Mouse (Mus musculus) kidney, postnatal 4 days (tissue): ENCODE measurements at regions not wholly inside any gene's neighbourhood (a gene's known extent, or its start where the extent isn't known, plus 50 kb on each side); places are given as distances from the start of the nearest gene placed in this dataset.

Experiments
- DNase-seq, 2 experiments: peaks; one replicate each; pipeline ENCODE4 v3.0.0; 2021; ENCODE audit warnings: mixed read lengths in 2 of 2

DNA sequence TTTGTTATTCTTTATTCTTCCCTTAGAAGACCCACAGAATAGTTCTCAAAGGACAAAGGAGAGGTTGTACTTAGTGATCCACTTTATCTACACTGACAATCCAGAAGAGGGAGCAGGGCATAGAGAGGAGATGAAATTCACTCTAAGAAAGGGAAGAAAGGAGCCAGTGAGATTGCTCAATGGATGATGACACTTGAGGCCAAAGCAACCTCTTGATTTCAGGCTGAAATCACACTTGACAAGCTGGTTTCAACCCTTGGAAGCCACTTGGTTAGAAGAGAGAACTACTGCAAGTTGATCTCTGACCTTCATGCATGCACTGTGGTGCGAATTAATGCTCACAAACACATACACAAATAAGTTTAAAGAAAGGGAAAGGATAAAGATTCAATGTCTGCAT, 66.5 kb downstream of the Ccnl1 start:
- no peak for DNase-seq

DNA sequence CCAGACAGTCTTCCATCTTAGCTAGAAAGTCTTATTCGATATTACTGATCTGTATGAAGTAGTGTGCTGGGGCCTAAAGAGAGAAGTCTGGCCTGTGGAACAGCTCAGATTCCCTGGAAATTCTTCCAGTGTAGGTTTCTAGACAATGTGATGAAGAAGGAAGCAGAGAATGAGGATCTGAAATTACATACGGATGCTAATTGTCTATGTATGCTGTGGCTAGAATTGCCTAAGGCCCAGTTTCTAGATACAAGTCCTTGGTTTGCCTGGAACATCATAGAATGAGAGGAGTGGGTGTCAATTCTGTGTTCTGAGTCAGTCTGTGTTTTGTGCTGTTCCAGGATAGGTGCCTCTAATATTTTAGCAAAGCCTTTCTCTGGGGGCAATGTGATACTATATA, 66.9 kb downstream of the Ccnl1 start:
- no peak for DNase-seq

DNA sequence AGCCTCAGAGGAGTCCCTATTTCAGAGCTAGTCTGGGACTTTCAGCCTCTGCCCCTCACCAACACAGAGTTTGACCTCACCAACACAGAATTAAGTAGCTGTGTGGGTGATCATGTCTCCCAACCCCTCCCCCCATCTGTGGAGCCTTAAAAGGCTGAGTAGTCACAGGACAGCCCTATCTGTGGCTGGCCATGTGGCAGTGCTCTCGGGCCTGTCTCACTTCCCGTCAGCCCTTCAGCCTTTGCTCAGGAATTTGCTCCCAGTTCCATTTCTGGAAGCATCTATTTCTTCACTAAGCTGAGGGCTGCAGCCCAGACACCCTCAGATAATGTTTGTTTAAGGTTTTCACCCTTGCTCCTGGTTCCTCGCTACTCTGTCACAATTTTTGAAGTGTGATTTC, 69.1 kb downstream of the Ccnl1 start:
- peak in 1 of 2 experiments; percentile 17 for DNase-seq

DNA sequence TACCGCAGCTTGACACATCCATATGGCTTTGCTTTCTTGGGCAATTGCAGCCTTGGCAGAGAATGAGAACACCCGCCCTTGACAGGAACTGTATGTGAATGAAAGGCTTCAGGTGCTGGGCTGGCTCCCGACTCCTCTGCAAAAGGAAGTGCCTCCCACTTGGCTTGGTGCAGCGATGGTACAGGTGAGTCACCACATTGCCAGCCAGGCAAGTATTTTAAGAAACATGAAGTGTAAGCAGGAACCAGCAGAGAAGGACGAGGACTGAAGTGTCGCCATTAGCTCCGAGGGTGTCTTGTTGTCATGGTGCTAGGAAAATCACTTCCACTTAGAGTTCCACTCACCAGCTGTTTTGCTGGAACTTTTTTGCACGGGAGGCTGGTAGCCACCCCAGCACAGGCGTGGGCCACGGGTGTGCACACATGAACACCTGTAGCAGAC, 73.5 kb downstream of the Ccnl1 start:
- DNase-seq: no peak

DNA sequence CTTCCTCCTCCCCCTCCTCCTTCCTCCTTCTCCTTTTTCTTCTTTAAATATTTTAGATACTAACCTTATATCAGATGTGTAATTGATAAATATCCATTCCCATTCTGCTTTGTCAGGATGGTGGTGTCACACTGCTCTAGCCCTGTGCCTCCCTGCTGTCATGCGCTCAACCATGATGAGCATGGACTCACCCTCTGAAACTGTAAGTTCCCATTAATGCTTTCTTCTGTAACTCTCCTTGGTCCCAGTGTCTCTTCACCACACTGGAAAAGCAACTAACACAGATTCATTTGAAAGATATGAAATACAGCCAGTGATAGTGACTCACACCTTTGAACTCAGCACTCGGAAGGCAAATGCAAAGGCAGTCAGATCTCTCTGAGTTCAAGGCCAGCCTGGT, 75.9 kb downstream of the Ccnl1 start:
- no peak for DNase-seq
